Comparison of ENCODE assay signal across 30 mouse cellular contexts in genomic region chr2:171689102-171689501, GRCm38 (mm10).
"Had no signal": no experiment of that assay in that cellular context is flagged by ENCODE, and none has a peak within 500 bp of the region (broad histone marks: within the 10 kb centered on the region; RNA-seq: fewer than 3 reads in every experiment).

No protein-coding gene starts in this region.

- H3K9ac ChIP-seq: limb, embryonic 12.5 days; limb, embryonic 13.5 days; limb, embryonic 15.5 days; liver, embryonic 12.5 days; liver, embryonic 13.5 days; liver, embryonic 14.5 days; liver, embryonic 15.5 days; liver, postnatal 0 days; lung, embryonic 15.5 days; midbrain, embryonic 12.5 days; midbrain, embryonic 13.5 days; midbrain, embryonic 15.5 days had no signal

- ATAC-seq: liver, embryonic 12.5 days; liver, postnatal 0 days; lung, postnatal 0 days; midbrain, embryonic 13.5 days; midbrain, embryonic 15.5 days; midbrain, embryonic 16.5 days had no signal

- H3K4me2 ChIP-seq: limb, embryonic 12.5 days; limb, embryonic 13.5 days; limb, embryonic 15.5 days; liver, embryonic 11.5 days; liver, embryonic 12.5 days; liver, embryonic 13.5 days; liver, embryonic 15.5 days; lung, embryonic 15.5 days; midbrain, embryonic 11.5 days; midbrain, embryonic 12.5 days; midbrain, embryonic 13.5 days; midbrain, embryonic 15.5 days had no signal

- H3K4me1 ChIP-seq: limb, embryonic 13.5 days; limb, embryonic 15.5 days; liver, embryonic 12.5 days; liver, embryonic 13.5 days; liver, embryonic 15.5 days; lung, embryonic 15.5 days; megakaryocyte, embryonic 14.5 days; midbrain, embryonic 12.5 days; midbrain, embryonic 15.5 days had no signal

- H3K9me3 ChIP-seq: limb, embryonic 10.5 days; limb, embryonic 12.5 days; limb, embryonic 13.5 days; limb, embryonic 15.5 days; liver, embryonic 12.5 days; lung, embryonic 15.5 days; midbrain, embryonic 10.5 days; midbrain, embryonic 12.5 days; midbrain, embryonic 13.5 days; midbrain, embryonic 15.5 days had no signal

- H3K27ac ChIP-seq: left cerebral cortex, adult 2 months; limb, embryonic 10.5 days; limb, embryonic 12.5 days; limb, embryonic 13.5 days; limb, embryonic 15.5 days; liver, embryonic 12.5 days; liver, embryonic 13.5 days; liver, embryonic 14.5 days; liver, embryonic 15.5 days; lung, embryonic 15.5 days; macrophage; midbrain, embryonic 10.5 days; midbrain, embryonic 12.5 days; midbrain, embryonic 13.5 days; midbrain, embryonic 15.5 days had no signal

- H3K4me3 ChIP-seq: left cerebral cortex, adult 2 months; limb, embryonic 10.5 days; limb, embryonic 12.5 days; limb, embryonic 13.5 days; limb, embryonic 15.5 days; liver, embryonic 12.5 days; liver, embryonic 13.5 days; liver, embryonic 15.5 days; lung, embryonic 15.5 days; megakaryocyte, embryonic 14.5 days; midbrain, embryonic 10.5 days; midbrain, embryonic 12.5 days; midbrain, embryonic 13.5 days; midbrain, embryonic 15.5 days; myocyte had no signal

- DNase-seq: left cerebral cortex, postnatal 4 days; liver; liver, embryonic 13.5 days; liver, postnatal 0 days; lung, adult 2 months; lung, postnatal 10 days; lung, postnatal 14 days; lung, postnatal 36 days; lung, postnatal 4 days; midbrain, embryonic 14.5 days had no signal

- H3K36me3 ChIP-seq: limb, embryonic 10.5 days; limb, embryonic 12.5 days; limb, embryonic 13.5 days; limb, embryonic 15.5 days; liver, embryonic 12.5 days; liver, embryonic 13.5 days; liver, embryonic 15.5 days; lung, embryonic 15.5 days; midbrain, embryonic 10.5 days; midbrain, embryonic 12.5 days; midbrain, embryonic 13.5 days; midbrain, embryonic 15.5 days had no signal

- H3K27me3 ChIP-seq: limb, embryonic 12.5 days; limb, embryonic 13.5 days; limb, embryonic 15.5 days; liver, embryonic 12.5 days; liver, embryonic 13.5 days; liver, embryonic 15.5 days; lung, embryonic 15.5 days; megakaryocyte, embryonic 14.5 days; midbrain, embryonic 12.5 days; midbrain, embryonic 13.5 days; midbrain, embryonic 15.5 days had no signal
